Mouse (Mus musculus): ENCODE measurements around the gene Gipr.

DNA sequence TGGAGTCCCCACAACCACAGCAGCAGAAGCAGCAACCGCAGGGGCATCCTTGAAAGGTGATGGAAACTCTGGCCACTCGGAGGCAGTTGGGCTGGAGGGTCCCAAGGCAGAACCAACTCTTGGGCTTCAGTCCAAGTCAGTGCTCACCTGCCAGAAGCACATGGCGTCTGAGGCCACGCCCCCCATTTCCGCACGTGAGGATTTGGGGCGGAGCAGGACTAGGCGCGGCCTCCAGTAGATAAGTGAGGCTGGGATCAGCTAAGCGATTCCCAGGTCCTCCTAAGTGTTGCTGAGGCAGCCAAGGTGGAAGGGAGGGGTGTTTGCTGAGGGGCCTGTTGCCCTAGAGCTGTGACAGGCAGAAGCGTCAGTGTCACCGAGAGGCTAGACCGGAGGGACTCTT is 949 bp downstream of the Gipr start:
- TF ChIP-seq CTCF (IDR thresholded peaks at IDR 0.05; ENCODE audit: low read depth) (no peak), EP300 (IDR thresholded peaks at IDR 0.05; ENCODE audit: low read depth) (no peak)

Data from liver, embryonic 14.5 days (tissue).